Mouse (Mus musculus) cerebellum, adult 2 months (tissue): ENCODE data around the gene Olfr1346. TPM values are rescaled to one million over a fixed set of nuclear protein-coding genes. Genes with fewer than 3 reads are reported as not detected.

Experiments
- DNase-seq, 2 experiments: peaks; one replicate each; pipeline ENCODE4 v3.0.0; 2021
- H3K27ac ChIP-seq: fragments of 200-500 bp; 2 replicates; pipeline ENCODE4 v1.5.1; 2012; ENCODE audit warnings: low read length, control low read depth, inconsistent platforms; ENCODE audit not compliant: insufficient read depth
- H3K27me3 ChIP-seq: fragments of 200-500 bp; 2 replicates; pipeline ENCODE4 v1.6.1; 2012; ENCODE audit warnings: inconsistent platforms, mild to moderate bottlenecking, low read length, moderate library complexity; ENCODE audit not compliant: control insufficient read depth, insufficient read depth
- H3K4me1 ChIP-seq: fragments of 200-500 bp; 2 replicates; pipeline ENCODE4 v1.6.1; 2011; ENCODE audit warnings: low read length; ENCODE audit not compliant: control insufficient read depth, insufficient read depth
- H3K4me3 ChIP-seq: fragments of 200-500 bp; replicated peaks from 2 replicates; pipeline ENCODE3; 2011; ENCODE audit warnings: mild to moderate bottlenecking, low read depth, low read length, control low read depth; ENCODE audit not compliant: insufficient read depth
- CTCF ChIP-seq: fragments of 200-500 bp; IDR thresholded peaks from 2 replicates; pipeline ENCODE4 v1.5.1; 2011; ENCODE audit warnings: low read depth, mild to moderate bottlenecking, control low read depth, low read length, moderate library complexity, borderline replicate concordance; ENCODE audit not compliant: insufficient read depth
- POLR2A ChIP-seq: fragments of 200-500 bp; IDR thresholded peaks from 2 replicates; pipeline ENCODE4 v1.6.1; 2011; ENCODE audit warnings: low read length, control low read depth, borderline replicate concordance; ENCODE audit not compliant: insufficient read depth
- WGBS: fragments of 180-500 bp; shearing (Covaris S2); methylation state at CpG from one replicate; pipeline ENCODE4 v1.1.7; 2018; 5-methylcytosine and 5-hydroxymethylcytosine counted together
- polyA plus RNA-seq: library from polyadenylated mRNA; depleted of rRNA; stranded (reverse); fragments of >200 nt; gene quantifications from 2 replicates; pipeline ENCODE4 v1.2.3, GENCODE M21; 2012; rRNA removed

The Olfr1346 gene
- not detected in 2 replicates for polyA plus RNA-seq

GRCm38 (mm10) chr7:6466951-6467350 lies at the start of gene Olfr1346:
Olfr1346 (plus strand) TSS chr7:6467101.
- no peak within 1 kb of the TSS for H3K27ac ChIP-seq
- no peaks in the 10 kb centered on the region for H3K4me1 ChIP-seq
- no peak for DNase-seq
- TF ChIP-seq POLR2A (no peak), CTCF (no peak)
- H3K4me3 ChIP-seq, result no peak within 1 kb of the TSS
- no peaks in the 10 kb centered on the region for H3K27me3 ChIP-seq

GRCm38 (mm10) chr7:6419894-6420293 lies 47.0 kb upstream of the Olfr1346 start:
- no peak overlapping the region for H3K27ac ChIP-seq
- WGBS, result 71% methylated on average over 6 of the region's 6 CpGs
- H3K4me3 ChIP-seq, result no peak overlapping the region
- no peaks in the 10 kb centered on the region for H3K27me3 ChIP-seq
- H3K4me1 ChIP-seq, result no peaks in the 10 kb centered on the region
- no peak for DNase-seq
- TF ChIP-seq CTCF (no peak), POLR2A (no peak)

- WGBS, result 87% methylated on average over 3 of the region's 3 CpGs
- H3K4me3 ChIP-seq, result no peak overlapping the region
- no peak overlapping the region for H3K27ac ChIP-seq
- H3K27me3 ChIP-seq, result no peaks in the 10 kb centered on the region
- DNase-seq, result no peak
- TF ChIP-seq CTCF, result no peak
- no peak for TF ChIP-seq POLR2A
- H3K4me1 ChIP-seq, result no peaks in the 10 kb centered on the region
Observed at GRCm38 (mm10) chr7:6429381-6429780, 37.5 kb upstream of the Olfr1346 start.

GRCm38 (mm10) chr7:6430342-6430741 lies 36.6 kb upstream of the Olfr1346 start:
- Histone ChIP-seq H3K27ac (no peak overlapping the region), H3K4me1 (no peaks in the 10 kb centered on the region), H3K27me3 (no peaks in the 10 kb centered on the region), H3K4me3 (no peak overlapping the region)
- TF ChIP-seq CTCF (peak; percentile 43; the same call in 1 of the 2 replicates), POLR2A (no peak)
- WGBS, result 39% methylated on average over 2 of the region's 2 CpGs
- DNase-seq, result no peak

GRCm38 (mm10) chr7:6438388-6438787 lies 28.5 kb upstream of the Olfr1346 start, which contains the start of gene Olfr1344:
Olfr1344 (plus strand) TSS chr7:6438688.
- no peak for TF ChIP-seq POLR2A
- no peak for TF ChIP-seq CTCF
- Histone ChIP-seq H3K27me3 (no peaks in the 10 kb centered on the region), H3K4me1 (no peaks in the 10 kb centered on the region), H3K4me3 (no peak within 1 kb of the TSS), H3K27ac (no peak within 1 kb of the TSS)
- DNase-seq, result no peak
- WGBS, result 79% methylated on average over 3 of the region's 3 CpGs

- DNase-seq, result no peak
- no peaks in the 10 kb centered on the region for H3K27me3 ChIP-seq
- TF ChIP-seq CTCF (no peak), POLR2A (no peak)
- no peak overlapping the region for H3K4me3 ChIP-seq
- WGBS, result 28% methylated on average over 2 of the region's 2 CpGs
- no peaks in the 10 kb centered on the region for H3K4me1 ChIP-seq
- H3K27ac ChIP-seq, result no peak overlapping the region
Observed at GRCm38 (mm10) chr7:6441173-6441572, 25.7 kb upstream of the Olfr1346 start.

- Histone ChIP-seq H3K27ac (no peak overlapping the region), H3K27me3 (no peaks in the 10 kb centered on the region), H3K4me1 (no peaks in the 10 kb centered on the region), H3K4me3 (no peak overlapping the region)
- WGBS, result 91% methylated on average over 5 of the region's 5 CpGs
- DNase-seq, result no peak
- TF ChIP-seq POLR2A (no peak), CTCF (no peak)
Observed at GRCm38 (mm10) chr7:6447771-6448170, 19.1 kb upstream of the Olfr1346 start.

- H3K27ac ChIP-seq, result no peak within 1 kb of the TSS
- TF ChIP-seq POLR2A (no peak), CTCF (no peak)
- no peaks in the 10 kb centered on the region for H3K27me3 ChIP-seq
- DNase-seq, result no peak
- no peak within 1 kb of the TSS for H3K4me3 ChIP-seq
- no peaks in the 10 kb centered on the region for H3K4me1 ChIP-seq
Observed at GRCm38 (mm10) chr7:6455868-6456267, 11.0 kb upstream of the Olfr1346 start, which contains the start of gene Olfr1336. Olfr1336 (plus strand) TSS chr7:6456168.
